Mouse (Mus musculus): Measurements from ENCODE around the gene Palm. TPM values are rescaled to one million over a fixed set of nuclear protein-coding genes. Genes with fewer than 3 reads are reported as not detected.
"Not testable (repeated sequence)": the region's sequence is repeated elsewhere in the genome, so short reads cannot be mapped to it uniquely, and the experiment has no call there.

Gene Palm
- total RNA-seq (2014; fragmentation: Nextera tagmentation) (80.1 and 110 TPM in 2 replicates), total RNA-seq (2017) (35.6 and 48.6 TPM in 2 replicates)

GRCm38 (mm10) chr10:79793051-79793737, at the start of gene Palm:
Palm (plus strand) TSS chr10:79793572.
- peak; percentile 50 for ATAC-seq (replicated peaks; ENCODE audit: poor library complexity, severe bottlenecking)

DNA sequence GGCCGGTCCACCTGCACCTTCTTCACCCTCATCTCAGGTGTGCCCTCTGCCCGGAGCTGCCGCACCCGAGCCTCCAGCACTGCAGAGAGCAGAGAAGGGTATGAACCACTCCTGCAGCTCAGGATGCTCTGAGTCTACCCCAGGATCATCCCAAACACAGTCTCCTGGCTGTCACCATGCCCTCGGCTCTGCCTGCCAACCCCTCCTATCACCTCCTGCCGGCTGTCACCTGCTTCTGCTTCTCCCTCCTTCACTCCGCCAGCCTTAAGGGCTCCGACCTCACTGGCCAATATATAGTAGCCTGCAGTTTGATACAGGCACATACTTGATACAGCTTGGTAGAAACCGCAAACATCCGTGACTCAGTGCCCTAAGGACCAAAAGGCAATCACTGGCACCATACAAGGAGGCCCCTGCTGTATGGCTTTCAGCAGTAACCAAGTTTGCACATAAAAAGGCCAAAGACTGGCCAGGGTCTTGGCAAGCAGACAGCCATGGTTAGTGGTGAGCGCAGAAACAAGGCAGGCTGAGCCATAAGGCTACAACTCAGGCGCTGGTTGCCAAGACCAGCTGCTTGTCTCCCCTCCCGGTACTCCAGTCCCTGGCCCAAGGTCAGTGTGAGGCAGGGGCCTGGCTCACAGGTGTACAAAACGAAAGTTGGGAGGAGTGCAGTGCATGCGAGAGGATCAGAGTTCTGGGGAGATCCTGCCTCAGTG, 49.6 kb upstream of the Palm start:
- ATAC-seq (replicated peaks; ENCODE audit: poor library complexity, severe bottlenecking) = no peak

DNA sequence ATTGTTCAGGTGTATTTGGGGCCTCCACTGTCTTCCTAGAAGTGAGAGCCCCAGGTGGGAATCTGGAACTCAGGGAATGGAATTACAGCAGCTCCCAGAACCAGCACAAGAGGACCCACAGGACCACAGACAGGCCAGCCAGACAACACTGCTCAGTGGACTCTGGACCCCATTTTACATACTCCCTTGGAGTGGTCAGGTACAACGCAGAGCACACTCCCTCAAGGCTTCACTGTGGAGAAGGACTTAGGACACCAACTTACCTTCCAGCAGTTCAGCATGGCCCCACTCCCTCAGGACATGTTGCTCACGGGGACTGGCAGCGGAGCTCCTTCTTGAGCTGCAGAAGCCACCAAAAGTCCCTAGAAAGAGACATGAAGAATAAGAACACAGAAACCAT, 48.0 kb upstream of the Palm start:
- ATAC-seq (replicated peaks; ENCODE audit: poor library complexity, severe bottlenecking) = no peak

DNA sequence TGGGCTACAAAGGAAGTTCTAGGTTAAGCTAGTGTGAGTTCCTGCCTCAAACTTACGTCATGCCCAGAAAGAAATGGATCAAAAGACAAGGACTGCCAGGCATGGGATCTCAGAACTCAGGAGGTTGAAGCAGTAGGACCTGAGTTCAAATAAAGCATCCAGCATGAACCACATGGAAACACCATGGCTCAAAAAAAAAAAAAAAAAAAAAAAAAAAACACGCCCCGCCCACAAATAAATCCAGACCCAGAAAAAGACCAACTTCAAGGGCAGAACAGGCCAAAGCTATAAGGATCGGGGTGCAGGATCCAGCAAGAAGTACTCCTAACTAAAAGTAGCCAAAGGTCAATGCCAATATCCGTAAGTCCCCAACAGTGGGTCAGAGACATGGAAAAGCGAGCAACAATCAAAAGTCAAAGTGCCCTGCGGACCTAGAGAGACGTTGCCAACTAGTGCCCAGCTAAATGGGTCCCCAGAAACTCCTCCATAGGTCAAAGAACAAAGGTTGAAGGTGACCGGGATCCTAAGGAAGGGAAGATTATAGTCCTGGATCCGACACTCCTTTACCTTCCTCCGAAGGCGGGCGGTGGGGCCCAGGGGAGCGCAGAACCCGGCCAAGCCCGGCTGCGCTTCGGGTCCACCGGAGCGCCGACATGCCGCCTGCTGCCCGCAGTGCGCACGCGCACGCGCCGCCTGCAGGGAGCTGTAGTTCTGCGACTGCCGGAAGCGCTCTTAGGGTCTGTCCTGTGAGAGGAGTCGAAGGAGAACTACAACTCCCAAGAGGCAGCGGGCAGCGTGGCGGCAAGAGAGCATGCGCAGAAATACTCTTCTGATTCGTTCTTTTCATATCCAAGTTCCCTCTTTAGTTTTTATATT, 47.2 kb upstream of the Palm start, which contains the start of gene Polrmt:
Polrmt (minus strand) TSS at position 684 of the 876 bp plus-strand sequence.
- ATAC-seq (replicated peaks; ENCODE audit: poor library complexity, severe bottlenecking) = peak; percentile 96

DNA sequence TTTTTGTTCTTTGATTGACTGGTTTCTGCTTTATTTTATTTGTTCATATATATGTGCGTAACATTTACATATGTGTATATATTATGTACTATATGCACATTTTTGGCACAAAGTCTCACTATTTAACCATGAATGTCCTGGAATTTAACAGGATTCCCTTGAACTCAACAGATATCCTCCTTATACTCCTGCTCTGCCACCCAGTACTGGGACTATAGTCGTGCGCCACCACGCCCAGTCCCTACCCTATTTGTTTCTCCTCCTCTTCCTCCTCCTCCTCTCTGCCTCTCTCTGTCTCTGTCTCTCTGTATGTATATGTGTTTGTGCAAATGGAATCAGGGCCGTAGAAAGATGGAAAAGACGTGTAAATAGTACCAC, 46.6 kb upstream of the Palm start:
- peak; percentile 49 for ATAC-seq (replicated peaks; ENCODE audit: poor library complexity, severe bottlenecking)

DNA sequence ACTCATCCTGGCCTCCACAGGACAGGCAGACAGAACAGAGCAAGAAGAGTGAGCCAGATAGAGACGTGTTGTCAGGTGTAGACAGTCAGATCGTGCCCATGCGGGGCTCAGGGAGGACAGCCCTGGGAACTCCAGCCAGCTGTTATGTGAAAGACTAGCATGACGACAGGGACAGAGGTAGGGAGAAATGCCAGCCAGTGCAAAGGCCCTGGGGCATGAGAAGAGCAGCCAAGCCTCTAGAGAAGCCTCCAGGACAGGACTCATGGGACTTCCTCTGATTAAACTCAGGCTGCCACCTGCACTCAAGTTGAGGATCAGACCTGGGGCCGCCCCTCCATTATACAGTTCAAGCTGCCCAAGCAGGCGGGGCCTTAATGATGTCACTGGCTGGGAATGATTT, 44.9 kb upstream of the Palm start:
- ATAC-seq (replicated peaks; ENCODE audit: poor library complexity, severe bottlenecking) = no peak

- ATAC-seq (replicated peaks; ENCODE audit: poor library complexity, severe bottlenecking) = peak; percentile 86
These were observed 38.4 kb upstream of the Palm start, which contains the start of gene Fgf22 for GRCm38 (mm10) chr10:79754856-79755516. Fgf22 (plus strand) TSS chr10:79755076.

- ATAC-seq (replicated peaks; ENCODE audit: poor library complexity, severe bottlenecking) = no peak
These were observed 37.5 kb upstream of the Palm start for GRCm38 (mm10) chr10:79755854-79756253.

GRCm38 (mm10) chr10:79756660-79757059, 36.7 kb upstream of the Palm start:
- no peak for ATAC-seq (replicated peaks; ENCODE audit: poor library complexity, severe bottlenecking)

- not testable (repeated sequence) for ATAC-seq (replicated peaks; ENCODE audit: poor library complexity, severe bottlenecking)
These were observed 33.7 kb upstream of the Palm start for GRCm38 (mm10) chr10:79759675-79760074.

DNA sequence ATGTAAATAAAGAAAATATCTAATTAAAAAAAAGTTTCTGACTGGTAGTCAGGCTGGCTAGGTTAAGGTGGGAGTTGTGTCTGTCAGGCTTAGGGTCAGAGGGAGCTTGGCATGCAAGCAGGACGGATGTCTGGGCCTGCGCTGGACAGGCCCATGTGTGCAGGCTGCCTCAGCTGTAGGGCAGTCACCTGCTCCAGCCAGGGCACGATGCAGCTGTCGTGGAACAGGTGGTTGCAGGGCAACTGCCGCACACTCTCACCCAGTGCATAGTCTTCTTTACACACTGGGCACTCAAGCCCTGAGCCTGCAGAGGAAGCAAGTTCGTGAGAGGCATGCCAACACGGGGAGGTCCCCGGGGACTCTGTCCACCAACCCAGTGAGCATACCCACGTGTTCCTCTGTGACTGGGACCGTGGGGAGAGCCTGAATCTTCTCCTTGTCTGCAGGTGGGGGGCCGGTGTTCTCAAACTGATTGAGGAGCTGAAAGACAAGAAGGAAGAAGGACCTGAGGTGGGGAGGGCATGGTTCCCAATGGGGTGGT, 32.7 kb upstream of the Palm start:
- no peak for ATAC-seq (replicated peaks; ENCODE audit: poor library complexity, severe bottlenecking)

DNA sequence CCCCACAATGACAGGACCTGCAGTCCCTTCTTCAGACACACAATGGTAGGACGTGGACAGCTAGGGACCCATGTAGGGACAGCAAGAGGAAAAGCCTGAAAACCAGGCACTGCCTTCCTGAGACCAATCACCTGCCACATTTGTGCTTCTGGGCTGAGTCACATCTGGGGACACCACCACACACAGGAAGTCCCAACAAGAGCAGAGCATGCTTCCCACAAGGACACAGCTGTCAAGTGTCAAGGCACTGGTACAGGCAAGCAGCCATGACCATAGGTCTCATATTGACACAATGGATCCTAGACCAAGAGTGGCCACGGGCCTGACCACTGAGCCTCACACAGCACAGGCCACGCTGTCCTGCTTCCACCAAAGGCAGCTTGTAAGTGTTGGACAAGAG, 30.5 kb upstream of the Palm start:
- ATAC-seq (replicated peaks; ENCODE audit: poor library complexity, severe bottlenecking) = no peak

GRCm38 (mm10) chr10:79764234-79764633, 29.1 kb upstream of the Palm start:
- no peak for ATAC-seq (replicated peaks; ENCODE audit: poor library complexity, severe bottlenecking)

GRCm38 (mm10) chr10:79765228-79765745, 28.1 kb upstream of the Palm start:
- ATAC-seq (replicated peaks; ENCODE audit: poor library complexity, severe bottlenecking) = no peak

- no peak for ATAC-seq (replicated peaks; ENCODE audit: poor library complexity, severe bottlenecking)
These were observed 27.3 kb upstream of the Palm start for GRCm38 (mm10) chr10:79766001-79766507.

DNA sequence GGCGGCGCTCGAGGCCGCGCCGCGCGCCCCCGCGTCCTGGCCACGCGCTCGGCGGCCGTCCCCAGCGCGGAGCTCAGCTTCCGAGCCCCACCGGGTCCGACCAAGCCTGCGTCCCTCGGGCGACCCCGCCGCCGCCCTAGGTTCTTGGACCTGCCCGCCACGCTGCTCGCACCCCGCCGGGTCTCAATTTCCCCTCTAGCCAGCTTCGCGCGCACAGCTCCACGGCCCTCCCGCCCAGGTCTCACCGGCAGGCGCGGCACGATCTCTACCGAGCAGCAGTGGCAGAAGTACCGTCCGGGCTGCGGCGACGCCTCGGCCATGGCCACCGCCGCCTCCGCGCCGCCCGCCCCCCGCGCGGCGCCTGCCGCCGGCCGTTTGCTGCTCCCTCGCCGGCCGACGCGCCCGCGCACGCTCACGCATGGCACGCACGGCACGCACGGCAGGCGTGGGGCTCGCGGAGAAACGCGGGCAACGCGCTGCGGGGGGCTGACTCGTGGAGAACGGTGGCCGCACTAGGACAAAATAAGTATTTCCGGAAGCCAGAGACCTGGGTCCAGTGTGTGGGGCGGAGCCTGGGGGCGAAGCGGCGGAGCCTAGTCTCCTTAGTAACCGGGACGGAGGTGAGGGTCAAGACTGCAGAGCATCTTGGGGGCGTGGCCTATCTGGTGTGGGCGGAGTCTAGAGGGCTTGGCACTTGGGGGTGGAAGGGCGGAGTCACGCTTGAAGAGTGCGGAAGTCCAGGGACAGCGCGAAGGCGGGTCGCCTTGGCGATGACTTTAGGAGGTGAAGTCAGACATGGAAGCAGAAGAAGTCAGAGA, 26.7 kb upstream of the Palm start, which contains the start of gene Rnf126:
Rnf126 (minus strand) TSS at position 445 of the 818 bp plus-strand sequence.
- peak; percentile 89 for ATAC-seq (replicated peaks; ENCODE audit: poor library complexity, severe bottlenecking)

DNA sequence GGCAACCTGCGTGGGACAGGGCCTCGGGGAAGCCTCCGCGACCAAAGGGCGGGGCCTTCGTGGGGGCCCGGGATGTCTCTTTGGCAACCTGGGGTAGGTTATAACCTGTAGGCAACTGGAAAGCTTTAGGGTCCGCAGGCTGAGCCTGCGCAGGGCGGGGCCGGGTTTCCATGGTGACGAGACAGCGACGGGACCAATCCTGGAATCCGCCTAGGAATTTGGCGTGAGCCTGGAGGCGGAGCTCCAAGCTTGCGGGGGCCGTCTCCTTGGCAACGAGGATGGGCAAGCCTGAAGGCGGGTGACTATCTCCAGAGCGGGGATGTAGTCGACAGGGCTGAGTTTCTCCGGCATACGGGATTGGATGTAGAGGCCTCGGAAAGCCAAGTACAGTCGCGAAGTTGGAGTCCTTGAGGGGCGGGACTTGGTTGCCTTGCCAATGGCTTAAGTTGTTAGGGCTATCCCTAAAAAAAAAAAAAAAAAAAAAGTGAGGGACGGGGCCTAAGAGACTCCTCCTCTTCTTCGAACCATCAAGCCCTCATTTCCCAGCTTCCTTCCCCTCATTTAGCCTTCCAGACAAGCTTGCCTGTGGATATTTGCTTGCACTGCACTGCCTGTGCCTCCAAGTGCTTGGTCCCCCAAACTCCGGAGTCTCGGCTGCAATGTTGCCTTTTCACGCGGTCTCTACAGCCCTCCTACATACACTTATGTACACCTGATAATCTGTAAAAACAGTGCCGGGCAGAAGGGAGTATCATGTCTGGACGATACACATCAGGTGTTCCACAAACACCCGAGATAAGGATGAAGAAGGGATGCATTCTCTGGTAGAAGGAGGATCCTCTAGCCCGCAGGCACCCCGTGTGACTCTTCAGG, 25.8 kb upstream of the Palm start:
- peak; percentile 50 for ATAC-seq (replicated peaks; ENCODE audit: poor library complexity, severe bottlenecking)

DNA sequence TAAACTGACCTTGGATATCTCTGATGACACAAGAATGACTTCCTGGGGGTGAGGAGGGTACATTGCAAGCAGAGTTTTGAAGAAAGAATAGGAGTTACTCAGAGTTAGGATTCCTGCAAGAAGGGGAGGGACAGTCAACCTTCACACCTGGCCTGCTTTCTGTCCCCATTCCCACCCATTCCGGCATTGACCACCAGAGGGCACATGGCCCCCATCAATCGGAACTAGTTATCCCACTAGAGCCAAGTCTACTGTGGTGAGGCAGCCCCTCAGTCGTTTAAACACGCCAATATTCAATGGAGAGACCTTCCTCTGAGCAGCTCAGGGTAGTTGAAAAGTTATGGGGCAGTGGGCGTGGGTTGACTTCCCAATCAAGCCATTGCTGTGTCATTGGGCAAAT, 25.0 kb upstream of the Palm start:
- ATAC-seq (replicated peaks; ENCODE audit: poor library complexity, severe bottlenecking) = peak; percentile 31

All from granulocyte monocyte progenitor cell, adult 5-6 weeks (primary cell).